Mouse (Mus musculus) limb, embryonic 11.5 days (tissue): ENCODE results near the gene F2rl3. TPM values are rescaled to one million over a fixed set of nuclear protein-coding genes. Genes with fewer than 3 reads are reported as not detected.

Source experiments
- ATAC-seq: fragments of 200-750 bp; cut with Nextera tagmentation; 2 replicates; pipeline ENCODE4 v1.8.0; 2017; ENCODE audit warnings: low read depth; ENCODE audit not compliant: insufficient number of reproducible peaks, low FRiP score, low TSS enrichment
- DNase-seq: peaks from one replicate; pipeline ENCODE4 v3.0.0-alpha.2; 2015; ENCODE audit warnings: low spot score
- H3K27ac ChIP-seq: fragments of 300-500 bp; sonication (generic); replicated peaks from 2 replicates; pipeline ENCODE4 v1.5.1; 2014; ENCODE audit warnings: low read depth, mild to moderate bottlenecking, low read length
- H3K27me3 ChIP-seq: fragments of 300-500 bp; sonication (generic); 2 replicates; pipeline ENCODE4 v1.6.1; 2014; ENCODE audit warnings: mild to moderate bottlenecking, low read length, mixed read lengths; ENCODE audit not compliant: control insufficient read depth, insufficient read depth
- H3K36me3 ChIP-seq: fragments of 300-500 bp; sonication (generic); 2 replicates; pipeline ENCODE4 v1.6.1; 2014; ENCODE audit warnings: mild to moderate bottlenecking, low read length, moderate library complexity, mixed read lengths; ENCODE audit not compliant: control insufficient read depth, insufficient read depth
- H3K4me1 ChIP-seq: fragments of 300-500 bp; sonication (generic); 2 replicates; pipeline ENCODE4 v1.6.1; 2014; ENCODE audit warnings: low read length, mixed read lengths; ENCODE audit not compliant: control insufficient read depth, insufficient read depth
- H3K4me2 ChIP-seq: fragments of 300-500 bp; sonication (generic); 2 replicates; pipeline ENCODE4 v1.6.1; 2014; ENCODE audit warnings: low read depth, mild to moderate bottlenecking, moderate library complexity; ENCODE audit not compliant: severe bottlenecking
- H3K4me3 ChIP-seq: fragments of 300-500 bp; sonication (generic); 2 replicates; pipeline ENCODE4 v1.5.1; 2014; ENCODE audit warnings: low read depth, low read length
- H3K9ac ChIP-seq: fragments of 300-500 bp; sonication (generic); 2 replicates; pipeline ENCODE4 v1.6.1; 2014; ENCODE audit warnings: mild to moderate bottlenecking, low read length
- H3K9me3 ChIP-seq: fragments of 300-500 bp; sonication (generic); 2 replicates; pipeline ENCODE4 v1.6.1; 2016; ENCODE audit warnings: low read length; ENCODE audit not compliant: control insufficient read depth
- WGBS: fragments of 180-500 bp; shearing (Covaris S2); extraction: QIAGEN DNeasy Blood & Tissue Kit; methylation state at CpG from one replicate; pipeline ENCODE4 v1.1.7; 2014; 5-methylcytosine and 5-hydroxymethylcytosine counted together
- polyA plus RNA-seq: library from polyadenylated mRNA; unstranded; fragments of >200 nt; fragmentation: Nextera tagmentation; extraction: Ambion mirVana; gene quantifications from 2 replicates; pipeline ENCODE4 v1.2.1, GENCODE M21; 2014

The F2rl3 gene
- polyA plus RNA-seq, 1 experiment from 2014 or later, result 1.7 TPM

GRCm38 (mm10) chr8:72756771-72757390, 4.8 kb upstream of the F2rl3 start:
- ATAC-seq (no peak), DNase-seq (peak; percentile 18)
- Histone ChIP-seq H3K4me1 (no peaks in the 10 kb centered on the region), H3K9ac (no peak overlapping the region), H3K27me3 (no peaks in the 10 kb centered on the region), H3K36me3 (peaks cover 31% of the 10 kb centered on the region), H3K4me3 (no peak overlapping the region), H3K27ac (no peak overlapping the region), H3K4me2 (no peak overlapping the region), H3K9me3 (no peaks in the 10 kb centered on the region)
- WGBS, result 96% methylated on average over 35 of the region's 35 CpGs

GRCm38 (mm10) chr8:72757426-72758195, 4.1 kb upstream of the F2rl3 start:
- H3K4me3 ChIP-seq, result no peak overlapping the region
- no peaks in the 10 kb centered on the region for H3K27me3 ChIP-seq
- H3K4me2 ChIP-seq, result no peak overlapping the region
- no peaks in the 10 kb centered on the region for H3K4me1 ChIP-seq
- WGBS, result 95% methylated on average over 15 of the region's 15 CpGs
- peaks cover 24% of the 10 kb centered on the region for H3K36me3 ChIP-seq
- H3K9ac ChIP-seq, result no peak overlapping the region
- DNase-seq (peak; percentile 18), ATAC-seq (no peak)
- no peaks in the 10 kb centered on the region for H3K9me3 ChIP-seq
- H3K27ac ChIP-seq, result no peak overlapping the region

DNA sequence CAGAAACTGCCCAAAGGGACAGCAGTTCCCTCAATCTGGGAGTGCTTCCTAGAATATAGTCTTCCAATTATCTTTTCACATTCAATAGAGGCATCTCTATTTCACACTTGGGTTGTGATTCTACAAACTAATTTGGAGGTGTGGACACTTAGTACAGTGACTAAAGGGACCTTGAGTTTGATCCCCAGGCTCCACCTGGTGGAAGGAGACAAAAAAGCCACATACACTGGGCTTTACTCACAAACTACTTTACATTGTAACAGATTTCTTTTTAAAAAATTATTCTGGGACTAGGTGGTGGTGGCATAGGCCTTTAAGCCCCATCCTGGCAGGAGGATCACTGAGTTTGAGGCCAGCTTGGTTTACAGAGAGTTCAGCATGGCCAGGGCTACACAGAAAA, 3.4 kb upstream of the F2rl3 start:
- Histone ChIP-seq H3K4me3 (no peak overlapping the region), H3K36me3 (peaks cover 21% of the 10 kb centered on the region), H3K27ac (no peak overlapping the region), H3K9me3 (no peaks in the 10 kb centered on the region), H3K4me2 (no peak overlapping the region), H3K4me1 (no peaks in the 10 kb centered on the region), H3K27me3 (no peaks in the 10 kb centered on the region), H3K9ac (no peak overlapping the region)
- DNase-seq, result peak; percentile 14
- ATAC-seq, result no peak

DNA sequence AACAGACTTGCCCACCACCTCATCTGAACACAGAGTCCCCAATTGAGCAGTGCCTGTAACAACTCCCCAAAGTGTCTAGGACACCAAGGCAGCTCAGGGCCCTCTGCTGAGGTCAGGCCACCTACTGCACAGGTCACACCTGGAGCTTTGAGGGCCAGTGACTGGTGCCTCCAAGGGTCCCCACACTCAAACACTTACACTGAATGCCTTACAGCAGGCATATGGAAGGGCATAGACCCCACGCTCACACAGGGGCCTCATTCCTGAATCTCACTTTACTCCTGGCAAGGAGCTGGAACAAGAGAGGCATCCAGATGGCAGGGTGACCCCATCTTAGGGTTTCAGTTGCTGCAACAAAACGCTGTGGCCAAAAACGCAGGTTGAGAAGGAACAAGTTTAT, 1.5 kb upstream of the F2rl3 start:
- H3K9me3 ChIP-seq, result no peaks in the 10 kb centered on the region
- DNase-seq (no peak), ATAC-seq (no peak)
- H3K4me3 ChIP-seq, result no peak overlapping the region
- no peak overlapping the region for H3K4me2 ChIP-seq
- no peaks in the 10 kb centered on the region for H3K27me3 ChIP-seq
- peaks cover 17% of the 10 kb centered on the region for H3K36me3 ChIP-seq
- H3K9ac ChIP-seq, result no peak overlapping the region
- 82% methylated on average over 3 of the region's 3 CpGs for WGBS
- H3K4me1 ChIP-seq, result no peaks in the 10 kb centered on the region
- no peak overlapping the region for H3K27ac ChIP-seq

- no peak overlapping the region for H3K9ac ChIP-seq
- no peaks in the 10 kb centered on the region for H3K9me3 ChIP-seq
- WGBS, result 89% methylated on average over 12 of the region's 12 CpGs
- no peaks in the 10 kb centered on the region for H3K27me3 ChIP-seq
- no peaks in the 10 kb centered on the region for H3K4me1 ChIP-seq
- DNase-seq (no peak), ATAC-seq (no peak)
- H3K27ac ChIP-seq, result no peak overlapping the region
- H3K4me3 ChIP-seq, result no peak overlapping the region
- H3K4me2 ChIP-seq, result no peak overlapping the region
- peaks cover 2% of the 10 kb centered on the region for H3K36me3 ChIP-seq
Observed at GRCm38 (mm10) chr8:72762306-72762705, 626 bp downstream of the F2rl3 start.

- Histone ChIP-seq H3K27ac (no peak overlapping the region), H3K4me3 (no peak overlapping the region), H3K36me3 (no peaks in the 10 kb centered on the region), H3K9me3 (no peaks in the 10 kb centered on the region), H3K4me1 (no peaks in the 10 kb centered on the region), H3K27me3 (no peaks in the 10 kb centered on the region), H3K4me2 (no peak overlapping the region), H3K9ac (no peak overlapping the region)
- 73% methylated on average over 4 of the region's 4 CpGs for WGBS
- DNase-seq (peak; percentile 18), ATAC-seq (no peak)
Observed at GRCm38 (mm10) chr8:72765696-72766095, 4.0 kb downstream of the F2rl3 start.

- H3K4me1 ChIP-seq, result no peaks in the 10 kb centered on the region
- DNase-seq, result no peak
- 33% methylated on average over 7 of the region's 7 CpGs for WGBS
Observed at GRCm38 (mm10) chr8:72766777-72767176, 5.1 kb downstream of the F2rl3 start.

GRCm38 (mm10) chr8:72777797-72778196, 16.1 kb downstream of the F2rl3 start:
- Histone ChIP-seq H3K27me3 (no peaks in the 10 kb centered on the region), H3K9ac (no peak overlapping the region), H3K4me1 (no peaks in the 10 kb centered on the region), H3K9me3 (no peaks in the 10 kb centered on the region), H3K4me2 (no peak overlapping the region), H3K27ac (no peak overlapping the region), H3K4me3 (no peak overlapping the region), H3K36me3 (no peaks in the 10 kb centered on the region)
- ATAC-seq, result no peak
- DNase-seq, result no peak
- WGBS, result 86% methylated on average over 1 of the region's 1 CpGs

More at GRCm38 (mm10) chr8:72766777-72767176, 5.1 kb downstream of the F2rl3 start:
- Histone ChIP-seq H3K27ac (no peak overlapping the region), H3K9me3 (no peaks in the 10 kb centered on the region), H3K9ac (no peak overlapping the region), H3K36me3 (no peaks in the 10 kb centered on the region), H3K4me3 (no peak overlapping the region), H3K4me2 (no peak overlapping the region), H3K27me3 (no peaks in the 10 kb centered on the region)
- ATAC-seq, result no peak
